Mouse (Mus musculus) stomach, embryonic 14.5 days (tissue): Measurements from ENCODE around the gene Mum1l1. TPM values are rescaled to one million over a fixed set of nuclear protein-coding genes. Genes with fewer than 3 reads are reported as not detected.
"Not testable (repeated sequence)": the region's sequence is repeated elsewhere in the genome, so short reads cannot be mapped to it uniquely, and the experiment has no call there.

Source experiments
- ATAC-seq: fragments of 200-750 bp; cut with Nextera tagmentation; 2 replicates; pipeline ENCODE4 v1.8.0; 2017; ENCODE audit warnings: low read depth, moderate TSS enrichment; ENCODE audit not compliant: insufficient number of reproducible peaks, insufficient read depth, low FRiP score
- H3K27ac ChIP-seq: fragments of 300-500 bp; sonication (generic); 2 replicates; pipeline ENCODE4 v1.5.1; 2014; ENCODE audit warnings: mild to moderate bottlenecking, low read length, moderate library complexity, mixed read lengths
- H3K27me3 ChIP-seq: fragments of 300-500 bp; sonication (generic); 2 replicates; pipeline ENCODE4 v1.6.1; 2014; ENCODE audit warnings: low read length, control low read depth, mixed read lengths; ENCODE audit not compliant: control insufficient read depth, insufficient read depth
- H3K36me3 ChIP-seq: fragments of 300-500 bp; sonication (generic); 2 replicates; pipeline ENCODE4 v1.6.1; 2014; ENCODE audit warnings: mild to moderate bottlenecking, control low read depth, low read length, moderate library complexity, mixed read lengths; ENCODE audit not compliant: control insufficient read depth, insufficient read depth
- H3K4me1 ChIP-seq: fragments of 300-500 bp; sonication (generic); 2 replicates; pipeline ENCODE4 v1.6.1; 2014; ENCODE audit warnings: low read length, control low read depth, mixed read lengths; ENCODE audit not compliant: control insufficient read depth, insufficient read depth
- H3K4me2 ChIP-seq: fragments of 300-500 bp; sonication (generic); replicated peaks from 2 replicates; pipeline ENCODE4 v1.6.1; 2014; ENCODE audit warnings: low read depth, low read length, control low read depth
- H3K4me3 ChIP-seq: fragments of 300-500 bp; sonication (generic); 2 replicates; pipeline ENCODE4 v1.5.1; 2014; ENCODE audit warnings: low read depth, low read length, control low read depth
- H3K9ac ChIP-seq: fragments of 300-500 bp; sonication (generic); replicated peaks from 2 replicates; pipeline ENCODE4 v1.6.1; 2014; ENCODE audit warnings: low read depth, mild to moderate bottlenecking, control low read depth, low read length, moderate library complexity, mixed read lengths
- H3K9me3 ChIP-seq: fragments of 300-500 bp; sonication (generic); 2 replicates; pipeline ENCODE4 v1.6.1; 2016; ENCODE audit warnings: low read depth, low read length, control low read depth; ENCODE audit not compliant: control insufficient read depth
- WGBS: fragments of 180-500 bp; shearing (Covaris S2); extraction: QIAGEN DNeasy Blood & Tissue Kit; methylation state at CpG from one replicate; pipeline ENCODE4 v1.1.7; 2014; 5-methylcytosine and 5-hydroxymethylcytosine counted together
- polyA plus RNA-seq: library from polyadenylated mRNA; unstranded; fragments of >200 nt; fragmentation: Nextera tagmentation; extraction: Ambion mirVana; gene quantifications from 2 replicates; pipeline ENCODE4 v1.2.1, GENCODE M21; 2014

The Mum1l1 gene
- 26.6 and 28.8 TPM in 2 replicates for polyA plus RNA-seq

DNA sequence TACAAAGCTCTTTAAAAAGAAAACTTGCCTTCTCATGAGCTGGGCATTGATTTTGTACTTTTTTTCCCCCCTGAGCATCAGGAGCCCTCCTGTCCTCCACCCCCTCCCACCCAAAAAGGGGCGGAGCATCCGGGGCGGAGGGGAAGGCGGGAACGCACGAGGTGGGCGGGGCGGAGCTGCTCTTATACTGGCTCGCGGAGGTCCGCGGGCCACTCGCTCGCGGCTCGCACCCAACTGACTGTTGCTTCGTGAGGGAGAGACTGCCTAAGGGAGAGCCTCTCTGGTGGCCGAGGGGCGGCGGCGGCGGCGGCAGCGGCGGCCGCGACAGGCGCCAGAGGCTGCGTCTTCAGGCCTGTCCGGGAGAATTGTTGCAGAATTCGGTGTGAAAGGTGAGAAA, at the start of gene Mum1l1:
TSS of gene Mum1l1 (plus strand) at position 214 of the 397 bp plus-strand sequence.
- peak; percentile 94 for ATAC-seq
- Histone ChIP-seq H3K27ac (no peak within 1 kb of the TSS), H3K4me3 (peak within 1 kb of the TSS; percentile 41)

DNA sequence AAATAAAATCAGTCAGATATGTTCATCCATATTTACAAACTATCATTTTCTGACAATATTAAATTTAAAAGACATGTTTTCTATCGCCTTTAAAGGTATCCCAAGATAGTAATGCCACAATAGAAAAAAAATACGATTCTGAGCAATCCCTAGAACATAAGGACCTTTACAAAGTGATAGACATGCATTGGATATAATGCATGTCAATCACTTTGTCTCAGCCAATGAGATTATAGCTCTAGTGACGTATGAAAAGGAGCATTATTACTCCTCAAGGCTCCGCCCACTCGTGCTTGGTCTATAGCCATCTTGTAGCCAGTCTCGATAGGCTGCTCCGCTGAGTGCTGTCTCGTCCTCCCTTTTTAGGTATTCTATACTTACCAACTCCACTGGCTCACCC, 30.9 kb upstream of the Mum1l1 start, which contains the start of gene 4933428M09Rik:
TSS of gene 4933428M09Rik (plus strand) at position 301 of the 400 bp plus-strand sequence.
- Histone ChIP-seq H3K36me3 (no peaks in the 10 kb centered on the region), H3K27me3 (no peaks in the 10 kb centered on the region), H3K9ac (no peak within 1 kb of the TSS), H3K4me3 (no peak within 1 kb of the TSS), H3K9me3 (no peaks in the 10 kb centered on the region), H3K27ac (no peak within 1 kb of the TSS), H3K4me2 (no peak within 1 kb of the TSS), H3K4me1 (no peaks in the 10 kb centered on the region)
- 86% methylated on average over 8 of the region's 8 CpGs for WGBS
- ATAC-seq, result no peak

More for the DNA sequence above, at the start of gene Mum1l1:
- WGBS, result 16% methylated on average over 31 of the region's 31 CpGs
- Histone ChIP-seq H3K9ac (peak within 1 kb of the TSS; percentile 21; the same call in 1 of the 2 replicates), H3K27me3 (no peaks in the 10 kb centered on the region), H3K4me2 (peak within 1 kb of the TSS; percentile 39), H3K4me1 (no peaks in the 10 kb centered on the region), H3K36me3 (no peaks in the 10 kb centered on the region), H3K9me3 (no peaks in the 10 kb centered on the region)

DNA sequence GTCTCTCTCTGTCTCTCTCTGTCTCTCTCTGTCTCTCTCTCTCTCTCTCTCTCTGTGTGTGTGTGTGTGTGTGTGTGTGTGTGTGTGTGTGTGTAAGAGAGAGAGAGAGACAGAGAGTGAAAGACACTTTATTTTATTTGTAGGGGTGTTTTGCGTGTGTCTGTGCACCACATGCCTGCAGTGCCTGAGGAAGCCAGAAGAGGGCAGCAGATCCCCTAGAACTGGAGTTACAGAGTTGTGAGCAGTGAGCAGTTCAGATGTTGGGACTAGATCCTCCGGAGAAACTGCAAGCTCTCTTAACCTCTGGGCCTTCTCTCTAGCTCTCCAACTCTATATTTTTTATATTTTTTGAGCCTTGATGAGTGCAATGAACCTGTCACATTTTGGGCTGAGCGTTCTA, 18.3 kb upstream of the Mum1l1 start:
- H3K4me1 ChIP-seq, H3K27me3 ChIP-seq, H3K36me3 ChIP-seq, ATAC-seq, H3K9me3 ChIP-seq, H3K4me2 ChIP-seq, H3K27ac ChIP-seq, H3K4me3 ChIP-seq, H3K9ac ChIP-seq: not testable (repeated sequence)
- 87% methylated on average over 3 of the region's 3 CpGs for WGBS

DNA sequence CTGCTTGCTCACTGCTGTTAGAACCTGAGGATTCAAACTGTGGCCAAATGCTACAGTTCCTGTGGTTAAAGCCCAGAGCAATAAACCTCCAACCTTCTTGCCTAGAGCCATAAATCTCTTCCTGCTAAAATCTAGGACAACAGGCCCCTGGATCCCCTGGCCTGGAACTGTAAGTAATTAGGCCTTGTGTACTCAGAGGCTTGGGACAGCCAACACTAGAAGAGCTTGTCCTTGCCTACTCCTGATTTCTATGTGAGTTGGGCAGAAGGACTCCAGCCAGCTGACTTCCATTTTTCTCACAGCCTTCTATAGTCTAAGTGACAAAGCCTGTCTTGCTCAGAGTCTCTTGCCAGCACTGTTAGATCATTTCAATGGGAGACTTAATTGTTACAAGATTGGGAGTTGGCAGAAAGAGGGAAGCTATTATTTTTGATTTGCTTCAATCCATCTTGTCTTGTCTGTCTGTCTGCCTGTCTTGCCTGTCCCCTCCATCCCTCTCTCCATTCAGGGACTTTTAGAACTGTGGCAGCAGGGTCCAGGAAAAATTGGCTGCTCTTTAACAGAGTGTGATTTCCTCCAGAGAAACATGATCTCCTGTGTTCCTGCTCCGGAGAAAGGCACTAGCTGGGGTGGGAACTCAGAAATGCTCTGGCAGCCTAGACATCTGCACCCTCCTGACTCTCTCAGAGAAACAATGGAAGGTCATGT, 15.1 kb upstream of the Mum1l1 start:
- Histone ChIP-seq H3K4me2 (no peak overlapping the region), H3K9ac (no peak overlapping the region), H3K27ac (no peak overlapping the region), H3K9me3 (no peaks in the 10 kb centered on the region), H3K36me3 (no peaks in the 10 kb centered on the region), H3K4me3 (no peak overlapping the region), H3K27me3 (no peaks in the 10 kb centered on the region), H3K4me1 (no peaks in the 10 kb centered on the region)
- WGBS, result 47% methylated on average over 1 of the region's 1 CpGs
- no peak for ATAC-seq

DNA sequence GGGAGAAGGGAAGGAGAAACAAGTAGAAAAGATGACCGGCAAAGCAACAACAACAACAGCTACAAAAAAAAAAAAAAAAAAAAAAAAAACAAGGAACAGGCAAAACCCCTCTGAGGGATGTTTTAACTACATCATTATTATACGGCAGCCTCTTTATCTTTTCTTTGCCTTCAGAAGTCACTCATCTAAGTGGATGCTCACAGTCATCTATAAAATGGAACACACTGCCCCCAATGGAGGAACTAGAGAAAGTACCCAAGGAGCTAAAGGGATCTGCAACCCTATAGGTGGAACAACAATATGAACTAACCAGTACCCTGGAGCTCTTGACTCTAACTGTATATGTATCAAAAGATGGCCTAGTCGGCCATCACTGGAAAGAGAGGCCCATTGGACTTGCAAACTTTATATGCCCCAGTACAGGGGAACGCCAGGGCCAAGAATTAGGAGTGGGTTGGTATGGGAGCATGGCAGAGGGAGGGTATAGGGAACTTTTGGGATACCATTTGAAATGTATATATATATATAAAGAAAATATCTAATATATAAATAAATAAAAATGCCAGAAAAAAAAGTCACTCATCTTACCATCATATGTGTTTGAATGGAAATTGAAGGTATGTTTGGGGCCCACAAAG, 532 bp upstream of the Mum1l1 start:
- H3K9ac ChIP-seq, H3K4me2 ChIP-seq, H3K36me3 ChIP-seq, H3K27ac ChIP-seq, H3K4me1 ChIP-seq, H3K4me3 ChIP-seq, ATAC-seq, H3K27me3 ChIP-seq, H3K9me3 ChIP-seq: not testable (repeated sequence)
- WGBS, result 76% methylated on average over 4 of the region's 4 CpGs

DNA sequence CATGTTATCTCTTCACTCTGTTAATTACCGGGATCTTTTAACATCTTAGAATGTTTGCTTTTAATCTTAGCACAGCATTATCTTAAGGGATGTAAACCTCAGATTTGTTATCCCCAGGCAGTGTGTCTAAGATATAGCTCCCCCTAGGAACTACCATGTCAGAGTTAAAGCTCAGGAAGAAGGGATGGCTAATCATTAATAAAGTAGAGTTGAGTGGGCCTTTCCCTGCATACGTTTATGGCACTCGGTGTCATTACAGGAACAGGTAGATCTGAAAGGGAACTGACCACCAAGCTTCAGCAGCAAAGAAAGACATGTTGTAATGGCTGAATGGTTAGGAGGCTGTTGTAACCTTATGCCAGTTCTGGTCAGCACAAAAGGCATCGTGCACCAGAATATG, 4.9 kb downstream of the Mum1l1 start:
- Histone ChIP-seq H3K4me3 (no peak overlapping the region), H3K27me3 (no peaks in the 10 kb centered on the region), H3K9me3 (no peaks in the 10 kb centered on the region), H3K4me1 (no peaks in the 10 kb centered on the region), H3K4me2 (no peak overlapping the region), H3K27ac (no peak overlapping the region), H3K9ac (no peak overlapping the region), H3K36me3 (no peaks in the 10 kb centered on the region)
- ATAC-seq, result no peak
- WGBS, result 58% methylated on average over 4 of the region's 4 CpGs

DNA sequence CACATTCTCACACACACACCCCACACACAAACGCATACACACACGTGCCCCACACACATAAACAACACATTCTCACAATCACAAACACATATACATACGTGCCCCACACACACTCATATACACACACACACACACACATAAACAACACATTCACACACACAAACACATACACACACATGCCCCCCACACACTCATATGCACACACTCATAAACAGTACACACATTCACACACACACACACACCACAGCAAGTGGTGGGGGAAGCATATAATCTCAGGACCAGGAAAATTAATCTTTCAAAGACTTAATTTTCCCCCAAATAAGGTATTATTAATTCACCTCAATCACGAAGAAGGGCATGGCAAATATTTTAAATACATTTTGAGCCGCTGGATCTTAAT, 6.6 kb downstream of the Mum1l1 start:
- 67% methylated on average over 5 of the region's 5 CpGs for WGBS
- no peaks in the 10 kb centered on the region for H3K27me3 ChIP-seq
- H3K9ac ChIP-seq, result no peak overlapping the region
- H3K36me3 ChIP-seq, result no peaks in the 10 kb centered on the region
- H3K4me3 ChIP-seq, result peak overlapping the region; percentile 28; the same call in 1 of the 2 replicates
- H3K4me2 ChIP-seq, result peak overlapping the region; percentile 34; the same call in 1 of the 2 replicates
- H3K27ac ChIP-seq, result no peak overlapping the region
- ATAC-seq, result no peak
- H3K4me1 ChIP-seq, result no peaks in the 10 kb centered on the region
- no peaks in the 10 kb centered on the region for H3K9me3 ChIP-seq

DNA sequence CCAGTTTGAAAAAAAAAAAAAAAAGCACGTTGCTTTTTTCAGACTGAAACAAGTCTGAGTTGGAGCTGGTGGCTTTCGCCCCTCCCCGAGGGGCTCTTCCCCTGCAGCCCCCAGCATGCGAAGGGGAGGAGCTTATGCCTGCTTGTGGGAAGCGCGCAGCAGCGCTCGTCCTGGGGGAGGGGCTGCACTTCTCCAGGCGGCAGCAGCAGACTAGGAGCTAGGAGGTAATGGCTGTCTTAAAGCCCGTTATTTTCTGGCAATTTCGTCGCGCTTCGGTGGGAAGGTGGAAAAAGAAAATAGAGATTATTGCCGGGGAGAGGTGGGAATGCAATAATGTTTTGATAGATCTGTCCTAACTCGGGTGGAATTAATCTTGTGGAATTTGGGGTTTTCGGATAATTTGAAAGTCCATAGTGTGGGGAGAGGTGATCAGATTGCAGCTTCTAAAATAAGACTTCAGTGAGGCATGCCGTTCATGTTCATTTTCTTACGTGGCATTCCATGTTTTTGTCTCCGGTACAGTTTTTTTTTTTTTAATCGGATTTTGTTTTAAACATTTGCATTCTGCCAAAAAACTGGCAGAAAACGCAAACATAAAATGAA, 7.2 kb downstream of the Mum1l1 start:
- H3K4me3 ChIP-seq, result peak overlapping the region; percentile 28
- peak; percentile 87 for ATAC-seq
- 19% methylated on average over 22 of the region's 22 CpGs for WGBS
- no peaks in the 10 kb centered on the region for H3K36me3 ChIP-seq
- H3K4me1 ChIP-seq, result no peaks in the 10 kb centered on the region
- H3K9ac ChIP-seq, result no peak overlapping the region
- H3K4me2 ChIP-seq, result peak overlapping the region; percentile 34
- no peaks in the 10 kb centered on the region for H3K9me3 ChIP-seq
- no peaks in the 10 kb centered on the region for H3K27me3 ChIP-seq
- H3K27ac ChIP-seq, result no peak overlapping the region
